Mouse (Mus musculus) midbrain, embryonic 16.5 days (tissue): ENCODE data around the gene Rasa1. TPM values are rescaled to one million over a fixed set of nuclear protein-coding genes. Genes with fewer than 3 reads are reported as not detected.

Experiments used
- ATAC-seq: fragments of 200-750 bp; cut with Nextera tagmentation; 2 replicates; pipeline ENCODE4 v1.8.0; 2017; ENCODE audit warnings: moderate TSS enrichment
- H3K27ac ChIP-seq: fragments of 300-500 bp; sonication (generic); 2 replicates; pipeline ENCODE4 v1.5.1; 2014; ENCODE audit warnings: mild to moderate bottlenecking, low read length, mixed read lengths
- H3K27me3 ChIP-seq: fragments of 300-500 bp; sonication (generic); 2 replicates; pipeline ENCODE4 v1.6.1; 2014; ENCODE audit warnings: low read depth, low read length, mixed read lengths; ENCODE audit not compliant: control insufficient read depth, insufficient read depth
- H3K36me3 ChIP-seq: fragments of 300-500 bp; sonication (generic); 2 replicates; pipeline ENCODE4 v1.6.1; 2014; ENCODE audit warnings: mild to moderate bottlenecking, low read length, moderate library complexity, mixed read lengths; ENCODE audit not compliant: control insufficient read depth, insufficient read depth
- H3K4me1 ChIP-seq: fragments of 300-500 bp; sonication (generic); 2 replicates; pipeline ENCODE4 v1.6.1; 2014; ENCODE audit warnings: mild to moderate bottlenecking, low read length, mixed read lengths; ENCODE audit not compliant: control insufficient read depth, insufficient read depth
- H3K4me2 ChIP-seq: fragments of 300-500 bp; sonication (generic); 2 replicates; pipeline ENCODE4 v1.6.1; 2014; ENCODE audit warnings: mild to moderate bottlenecking, low read length, mixed read lengths
- H3K4me3 ChIP-seq: fragments of 300-500 bp; sonication (generic); 2 replicates; pipeline ENCODE4 v1.5.1; 2014; ENCODE audit warnings: low read depth, mild to moderate bottlenecking, low read length, moderate library complexity, mixed read lengths
- H3K9ac ChIP-seq: fragments of 300-500 bp; sonication (generic); 2 replicates; pipeline ENCODE4 v1.6.1; 2014; ENCODE audit warnings: low read depth, low read length, mixed read lengths
- H3K9me3 ChIP-seq: fragments of 300-500 bp; sonication (generic); replicated peaks from 2 replicates; pipeline ENCODE4 v1.6.1; 2014; ENCODE audit warnings: mild to moderate bottlenecking, low read length, mixed read lengths; ENCODE audit not compliant: control insufficient read depth, poor library complexity, severe bottlenecking
- whole genome bisulfite sequencing: fragments of 180-500 bp; shearing (Covaris S2); extraction: QIAGEN DNeasy Blood & Tissue Kit; methylation state at CpG from one replicate; pipeline ENCODE4 v1.1.7; 2014; 5-methylcytosine and 5-hydroxymethylcytosine counted together
- polyA plus RNA-seq: library from polyadenylated mRNA; unstranded; fragments of >200 nt; fragmentation: Nextera tagmentation; extraction: Ambion mirVana; gene quantifications from 2 replicates; pipeline ENCODE4 v1.2.1, GENCODE M21; 2015

Gene Rasa1
- polyA plus RNA-seq, 1 experiment from 2014 or later = 56.8 TPM

- no peak for ATAC-seq
- H3K4me3 ChIP-seq = no peak overlapping the region
- H3K9ac ChIP-seq = no peak overlapping the region
- H3K27me3 ChIP-seq = no peaks in the 10 kb centered on the region
- H3K9me3 ChIP-seq = no peaks in the 10 kb centered on the region
- no peaks in the 10 kb centered on the region for H3K36me3 ChIP-seq
- H3K4me1 ChIP-seq = peaks cover 2% of the 10 kb centered on the region; the same call in 1 of the 2 replicates
- H3K4me2 ChIP-seq = no peak overlapping the region
- H3K27ac ChIP-seq = no peak overlapping the region
Measured at GRCm38 (mm10) chr13:85278951-85279350, 10.0 kb downstream of the Rasa1 start.

DNA sequence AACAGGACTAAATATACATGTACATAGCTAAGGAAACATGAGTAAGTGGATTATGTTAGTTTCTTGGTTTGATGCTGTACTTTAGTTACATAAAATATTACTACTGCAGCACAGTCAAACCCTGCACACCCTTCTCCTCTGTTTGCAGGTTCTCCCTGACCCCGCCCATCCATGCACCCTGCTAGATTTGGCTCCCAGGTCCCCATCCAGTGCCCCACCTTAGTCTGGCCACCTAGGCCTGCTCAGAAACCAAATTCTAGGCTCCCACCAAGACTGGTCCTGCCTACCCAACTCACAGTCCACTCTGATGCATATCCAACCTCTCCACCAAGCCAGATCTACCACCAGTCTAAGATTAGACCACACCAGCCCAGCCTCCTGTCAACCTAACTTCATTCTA lies 14.4 kb downstream of the Rasa1 start:
- ATAC-seq = no peak
- H3K4me3 ChIP-seq = no peak overlapping the region
- no peaks in the 10 kb centered on the region for H3K9me3 ChIP-seq
- no peaks in the 10 kb centered on the region for H3K27me3 ChIP-seq
- no peak overlapping the region for H3K27ac ChIP-seq
- H3K4me2 ChIP-seq = no peak overlapping the region
- no peak overlapping the region for H3K9ac ChIP-seq
- no peaks in the 10 kb centered on the region for H3K36me3 ChIP-seq
- no peaks in the 10 kb centered on the region; the same call in 1 of the 2 replicates for H3K4me1 ChIP-seq
- WGBS = 100% methylated on average over 1 of the region's 1 CpGs

- H3K27ac ChIP-seq = no peak overlapping the region
Measured at GRCm38 (mm10) chr13:85273788-85274187, 15.1 kb downstream of the Rasa1 start.

DNA sequence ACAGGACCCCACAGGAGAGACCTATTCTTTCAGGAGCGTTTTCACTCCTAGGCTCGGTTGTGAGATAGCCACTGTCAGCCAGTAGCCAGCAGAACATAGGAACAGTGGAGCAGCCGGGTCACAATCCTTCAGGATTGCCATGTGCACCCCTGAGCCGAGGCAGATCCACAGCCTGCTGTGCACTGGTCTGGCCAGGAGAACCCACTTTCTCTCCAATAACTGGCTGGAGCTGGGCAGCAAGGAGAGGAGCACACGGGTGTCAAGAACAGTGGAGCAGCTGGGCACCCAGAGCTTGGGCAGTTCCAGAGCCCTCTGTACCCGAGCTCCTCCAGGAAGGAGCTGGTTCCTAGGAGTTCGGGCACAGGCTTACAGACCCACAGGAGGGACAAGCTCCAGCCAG lies 50.2 kb downstream of the Rasa1 start:
- H3K4me1 ChIP-seq = no peaks in the 10 kb centered on the region
- no peak overlapping the region for H3K27ac ChIP-seq
- no peak overlapping the region for H3K4me3 ChIP-seq
- WGBS = 93% methylated on average over 7 of the region's 7 CpGs
- no peak overlapping the region for H3K4me2 ChIP-seq
- 0 out of 2 replicates have a peak, but pooled peaks have one; percentile 28 for ATAC-seq
- H3K36me3 ChIP-seq = 0 out of 2 replicates have a peak, but pooled peaks cover 3% of the 10 kb centered on the region
- H3K27me3 ChIP-seq = no peaks in the 10 kb centered on the region
- H3K9me3 ChIP-seq = no peaks in the 10 kb centered on the region
- H3K9ac ChIP-seq = no peak overlapping the region

More at GRCm38 (mm10) chr13:85273788-85274187, 15.1 kb downstream of the Rasa1 start:
- Histone ChIP-seq H3K4me1 (no peaks in the 10 kb centered on the region), H3K9ac (no peak overlapping the region), H3K4me2 (no peak overlapping the region), H3K9me3 (no peaks in the 10 kb centered on the region), H3K27me3 (no peaks in the 10 kb centered on the region), H3K36me3 (no peaks in the 10 kb centered on the region), H3K4me3 (no peak overlapping the region)
- ATAC-seq = no peak

- ATAC-seq = no peak
- Histone ChIP-seq H3K4me2 (no peak overlapping the region), H3K9me3 (no peaks in the 10 kb centered on the region), H3K4me3 (no peak overlapping the region), H3K9ac (no peak overlapping the region), H3K27ac (no peak overlapping the region), H3K36me3 (peaks cover 7% of the 10 kb centered on the region; the same call in 1 of the 2 replicates), H3K4me1 (no peaks in the 10 kb centered on the region), H3K27me3 (no peaks in the 10 kb centered on the region)
- 88% methylated on average over 4 of the region's 4 CpGs for whole genome bisulfite sequencing
Measured at GRCm38 (mm10) chr13:85218656-85219055, 70.3 kb downstream of the Rasa1 start.

- no peak for ATAC-seq
- Histone ChIP-seq H3K36me3 (peaks cover 15% of the 10 kb centered on the region; the same call in 1 of the 2 replicates), H3K4me2 (no peak overlapping the region), H3K27ac (no peak overlapping the region), H3K9ac (no peak overlapping the region), H3K4me1 (no peaks in the 10 kb centered on the region), H3K9me3 (no peaks in the 10 kb centered on the region), H3K4me3 (no peak overlapping the region), H3K27me3 (no peaks in the 10 kb centered on the region)
- 81% methylated on average over 1 of the region's 1 CpGs for WGBS
Measured at GRCm38 (mm10) chr13:85210353-85210752, 78.6 kb downstream of the Rasa1 start.

DNA sequence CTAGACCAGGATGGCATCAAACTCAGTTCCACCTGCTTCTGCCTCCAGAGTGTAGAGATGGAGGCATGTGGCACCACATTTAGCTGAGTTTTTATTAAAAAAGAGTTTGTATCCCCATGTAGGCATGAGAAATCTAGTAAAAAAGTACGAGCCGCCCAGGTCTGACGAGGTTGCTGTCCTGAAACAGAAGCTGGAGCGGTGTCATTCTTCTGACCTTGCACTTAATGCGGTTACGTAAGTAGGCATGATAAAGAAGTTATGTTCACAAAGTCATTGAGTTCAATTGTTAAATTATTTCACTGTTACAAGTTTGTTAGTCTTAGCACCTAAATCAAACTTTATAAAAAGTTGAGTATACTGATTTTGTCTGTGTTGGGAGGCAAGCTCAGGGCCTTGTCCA lies 80.3 kb downstream of the Rasa1 start:
- no peaks in the 10 kb centered on the region for H3K4me1 ChIP-seq
- peaks cover 15% of the 10 kb centered on the region; the same call in 1 of the 2 replicates for H3K36me3 ChIP-seq
- no peak overlapping the region for H3K9ac ChIP-seq
- 97% methylated on average over 6 of the region's 6 CpGs for WGBS
- H3K27ac ChIP-seq = no peak overlapping the region
- H3K4me3 ChIP-seq = no peak overlapping the region
- ATAC-seq = no peak
- H3K27me3 ChIP-seq = no peaks in the 10 kb centered on the region
- H3K9me3 ChIP-seq = no peaks in the 10 kb centered on the region
- H3K4me2 ChIP-seq = no peak overlapping the region

DNA sequence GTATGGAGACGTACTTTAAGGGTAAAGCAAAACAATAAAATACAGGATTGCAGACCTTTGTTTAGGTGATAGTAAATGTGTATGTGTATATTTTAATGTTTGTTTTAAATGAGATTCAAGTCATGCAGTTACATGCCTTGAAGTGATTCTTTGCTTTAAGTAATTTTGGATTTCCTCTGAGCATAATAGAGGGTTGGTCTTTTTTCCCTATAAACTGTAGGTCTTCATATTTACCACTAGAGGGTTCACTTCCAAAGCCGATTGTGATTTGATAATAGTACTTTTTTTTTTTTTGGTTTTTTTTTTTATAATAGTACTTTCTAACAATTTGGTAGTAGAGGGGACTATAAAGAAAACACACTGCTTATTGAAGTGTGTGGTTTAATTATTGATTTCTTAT lies 81.4 kb downstream of the Rasa1 start:
- Histone ChIP-seq H3K9ac (no peak overlapping the region), H3K4me2 (no peak overlapping the region), H3K27me3 (no peaks in the 10 kb centered on the region), H3K27ac (no peak overlapping the region), H3K4me1 (no peaks in the 10 kb centered on the region), H3K36me3 (peaks cover 15% of the 10 kb centered on the region; the same call in 1 of the 2 replicates), H3K9me3 (no peaks in the 10 kb centered on the region), H3K4me3 (no peak overlapping the region)
- ATAC-seq = no peak; the same call in 1 of the 2 replicates
- 69% methylated on average over 2 of the region's 2 CpGs for WGBS

GRCm38 (mm10) chr13:85191253-85191652 lies 97.7 kb downstream of the Rasa1 start:
- Histone ChIP-seq H3K9ac (no peak overlapping the region), H3K4me1 (peaks cover 11% of the 10 kb centered on the region), H3K27me3 (no peaks in the 10 kb centered on the region), H3K4me3 (no peak overlapping the region), H3K4me2 (no peak overlapping the region), H3K36me3 (peaks cover 6% of the 10 kb centered on the region; the same call in 1 of the 2 replicates), H3K27ac (no peak overlapping the region), H3K9me3 (no peaks in the 10 kb centered on the region)
- 94% methylated on average over 2 of the region's 2 CpGs for WGBS
- ATAC-seq = no peak
